Mouse (Mus musculus): ENCODE results near the gene Ubap1l. TPM values are rescaled to one million over a fixed set of nuclear protein-coding genes. Genes with fewer than 3 reads are reported as not detected.
A peak's percentile ranks its signal among the peaks of the same experiment; 100 is the strongest.

Gene Ubap1l
- polyA plus RNA-seq, 1 experiment = 0.43 TPM

GRCm38 (mm10) chr9:65398279-65398678, 37.4 kb downstream of the Ubap1l start, which contains the start of gene Rasl12:
Gene Rasl12 (plus strand): TSS chr9:65398506.
- H3K27me3 ChIP-seq (ENCODE audit: control insufficient read depth, insufficient read depth, low read length) = no peaks in the 10 kb centered on the region
- 5% methylated on average over 24 of the region's 24 CpGs for WGBS
- H3K4me1 ChIP-seq (ENCODE audit: control insufficient read depth, insufficient read depth, insufficient read length, low read length) = peaks cover 7% of the 10 kb centered on the region; the same call in 1 of the 2 replicates
- peak within 1 kb of the TSS; percentile 62 for H3K4me3 ChIP-seq (ENCODE audit: low read depth, low read length)
- TF ChIP-seq POLR2A (IDR thresholded peaks at IDR 0.05; ENCODE audit: low read depth, low read length) (no peak), CTCF (IDR thresholded peaks at IDR 0.05; ENCODE audit: extremely low read depth, insufficient read length, insufficient replicate concordance, low read depth, low read length) (no peak)
- no peaks in the 10 kb centered on the region for H3K36me3 ChIP-seq (ENCODE audit: control insufficient read depth, insufficient read depth, low read length)
- no peak within 1 kb of the TSS for H3K27ac ChIP-seq (ENCODE audit: insufficient read depth, low read depth, low read length)

- H3K4me1 ChIP-seq (ENCODE audit: control insufficient read depth, insufficient read depth, insufficient read length, low read length) = peaks cover 11% of the 10 kb centered on the region
- TF ChIP-seq POLR2A (IDR thresholded peaks at IDR 0.05; ENCODE audit: low read depth, low read length) = no peak
- no peak for TF ChIP-seq CTCF (IDR thresholded peaks at IDR 0.05; ENCODE audit: extremely low read depth, insufficient read length, insufficient replicate concordance, low read depth, low read length)
- H3K36me3 ChIP-seq (ENCODE audit: control insufficient read depth, insufficient read depth, low read length) = no peaks in the 10 kb centered on the region
- H3K27ac ChIP-seq (ENCODE audit: insufficient read depth, low read depth, low read length) = no peak overlapping the region
- no peak overlapping the region for H3K4me3 ChIP-seq (ENCODE audit: low read depth, low read length)
- WGBS = 89% methylated on average over 6 of the region's 6 CpGs
- no peaks in the 10 kb centered on the region for H3K27me3 ChIP-seq (ENCODE audit: control insufficient read depth, insufficient read depth, low read length)
These were observed 39.1 kb downstream of the Ubap1l start for GRCm38 (mm10) chr9:65399934-65400333.

- Histone ChIP-seq H3K27me3 (ENCODE audit: control insufficient read depth, insufficient read depth, low read length) (no peaks in the 10 kb centered on the region), H3K27ac (ENCODE audit: insufficient read depth, low read depth, low read length) (no peak overlapping the region), H3K4me3 (ENCODE audit: low read depth, low read length) (no peak overlapping the region), H3K4me1 (ENCODE audit: control insufficient read depth, insufficient read depth, insufficient read length, low read length) (peaks cover 17% of the 10 kb centered on the region; the same call in 1 of the 2 replicates), H3K36me3 (ENCODE audit: control insufficient read depth, insufficient read depth, low read length) (no peaks in the 10 kb centered on the region)
- WGBS = 28% methylated on average over 15 of the region's 15 CpGs
- no peak for TF ChIP-seq CTCF (IDR thresholded peaks at IDR 0.05; ENCODE audit: extremely low read depth, insufficient read length, insufficient replicate concordance, low read depth, low read length)
These were observed 43.7 kb downstream of the Ubap1l start for GRCm38 (mm10) chr9:65404331-65405183.

DNA sequence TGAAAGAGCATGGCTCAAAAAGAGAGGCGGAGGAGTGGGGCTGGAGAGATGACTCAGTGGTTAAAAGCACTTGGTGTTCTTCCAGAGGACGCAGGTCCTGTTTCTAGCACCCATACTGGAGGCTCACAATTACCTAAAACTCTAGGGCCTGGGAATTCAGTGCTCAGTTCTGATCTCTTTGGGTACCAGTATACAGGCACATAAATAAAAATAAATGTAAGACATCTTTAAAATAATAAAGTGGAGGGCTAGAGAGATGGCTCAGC, 44.3 kb downstream of the Ubap1l start:
- Histone ChIP-seq H3K4me1 (ENCODE audit: control insufficient read depth, insufficient read depth, insufficient read length, low read length) (peaks cover 22% of the 10 kb centered on the region; the same call in 1 of the 2 replicates), H3K27me3 (ENCODE audit: control insufficient read depth, insufficient read depth, low read length) (no peaks in the 10 kb centered on the region), H3K27ac (ENCODE audit: insufficient read depth, low read depth, low read length) (no peak overlapping the region), H3K4me3 (ENCODE audit: low read depth, low read length) (no peak overlapping the region), H3K36me3 (ENCODE audit: control insufficient read depth, insufficient read depth, low read length) (no peaks in the 10 kb centered on the region)
- WGBS = 69% methylated on average over 2 of the region's 2 CpGs
- no peak for TF ChIP-seq CTCF (IDR thresholded peaks at IDR 0.05; ENCODE audit: extremely low read depth, insufficient read length, insufficient replicate concordance, low read depth, low read length)
- no peak for TF ChIP-seq POLR2A (IDR thresholded peaks at IDR 0.05; ENCODE audit: low read depth, low read length)

GRCm38 (mm10) chr9:65407327-65407726, 46.5 kb downstream of the Ubap1l start:
- Histone ChIP-seq H3K36me3 (ENCODE audit: control insufficient read depth, insufficient read depth, low read length) (peaks cover 13% of the 10 kb centered on the region), H3K4me3 (ENCODE audit: low read depth, low read length) (no peak overlapping the region), H3K4me1 (ENCODE audit: control insufficient read depth, insufficient read depth, insufficient read length, low read length) (peaks cover 27% of the 10 kb centered on the region; the same call in 1 of the 2 replicates), H3K27me3 (ENCODE audit: control insufficient read depth, insufficient read depth, low read length) (no peaks in the 10 kb centered on the region), H3K27ac (ENCODE audit: insufficient read depth, low read depth, low read length) (no peak overlapping the region)
- TF ChIP-seq CTCF (IDR thresholded peaks at IDR 0.05; ENCODE audit: extremely low read depth, insufficient read length, insufficient replicate concordance, low read depth, low read length) (no peak), POLR2A (IDR thresholded peaks at IDR 0.05; ENCODE audit: low read depth, low read length) (no peak)
- WGBS = 88% methylated on average over 5 of the region's 5 CpGs

GRCm38 (mm10) chr9:65407861-65408260, 47.0 kb downstream of the Ubap1l start:
- WGBS = 82% methylated on average over 3 of the region's 3 CpGs
- TF ChIP-seq CTCF (IDR thresholded peaks at IDR 0.05; ENCODE audit: extremely low read depth, insufficient read length, insufficient replicate concordance, low read depth, low read length) (no peak), POLR2A (IDR thresholded peaks at IDR 0.05; ENCODE audit: low read depth, low read length) (no peak)
- H3K27ac ChIP-seq (ENCODE audit: insufficient read depth, low read depth, low read length) = peak overlapping the region; percentile 85
- no peaks in the 10 kb centered on the region for H3K27me3 ChIP-seq (ENCODE audit: control insufficient read depth, insufficient read depth, low read length)
- peaks cover 18% of the 10 kb centered on the region for H3K36me3 ChIP-seq (ENCODE audit: control insufficient read depth, insufficient read depth, low read length)
- no peak overlapping the region for H3K4me3 ChIP-seq (ENCODE audit: low read depth, low read length)
- H3K4me1 ChIP-seq (ENCODE audit: control insufficient read depth, insufficient read depth, insufficient read length, low read length) = peaks cover 27% of the 10 kb centered on the region; the same call in 1 of the 2 replicates

GRCm38 (mm10) chr9:65408871-65409295, 48.0 kb downstream of the Ubap1l start:
- no peaks in the 10 kb centered on the region for H3K27me3 ChIP-seq (ENCODE audit: control insufficient read depth, insufficient read depth, low read length)
- WGBS = 35% methylated on average over 5 of the region's 5 CpGs
- H3K4me1 ChIP-seq (ENCODE audit: control insufficient read depth, insufficient read depth, insufficient read length, low read length) = peaks cover 27% of the 10 kb centered on the region; the same call in 1 of the 2 replicates
- no peak overlapping the region for H3K4me3 ChIP-seq (ENCODE audit: low read depth, low read length)
- TF ChIP-seq CTCF (IDR thresholded peaks at IDR 0.05; ENCODE audit: extremely low read depth, insufficient read length, insufficient replicate concordance, low read depth, low read length) (no peak), POLR2A (IDR thresholded peaks at IDR 0.05; ENCODE audit: low read depth, low read length) (no peak)
- peaks cover 26% of the 10 kb centered on the region for H3K36me3 ChIP-seq (ENCODE audit: control insufficient read depth, insufficient read depth, low read length)
- peak overlapping the region; percentile 85 for H3K27ac ChIP-seq (ENCODE audit: insufficient read depth, low read depth, low read length)
